Mouse (Mus musculus): ENCODE data around the gene Krt6b. TPM values are rescaled to one million over a fixed set of nuclear protein-coding genes. Genes with fewer than 3 reads are reported as not detected.
"Not testable (repeated sequence)": the region's sequence is repeated elsewhere in the genome, so short reads cannot be mapped to it uniquely, and the experiment has no call there.

Gene Krt6b
- polyA plus RNA-seq, 1 experiment from 2014 or later = not detected

DNA sequence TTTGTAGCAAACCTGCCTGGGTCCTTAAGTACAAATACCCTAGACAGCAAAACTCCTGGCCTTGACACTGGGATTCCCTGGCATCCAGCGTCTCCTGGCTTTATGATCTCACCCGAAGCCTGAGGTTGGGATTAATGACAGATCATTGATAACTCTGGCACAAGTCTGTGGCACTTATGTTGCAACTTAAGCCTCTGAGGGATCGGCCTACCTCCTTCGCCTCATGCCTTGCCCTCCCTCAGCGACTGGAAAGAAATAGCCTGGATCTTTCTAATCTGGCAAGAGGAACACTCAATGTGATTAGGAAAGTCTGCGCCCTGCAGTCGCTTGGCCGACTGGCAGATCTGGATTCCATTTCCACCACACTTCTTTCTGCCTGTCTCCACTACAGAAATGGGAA, 19.8 kb upstream of the Krt6b start:
- Histone ChIP-seq H3K4me3 (ENCODE audit: low read depth, low read length) (no peak overlapping the region), H3K4me2 (no peak overlapping the region), H3K4me1 (ENCODE audit: control insufficient read depth, insufficient read depth, low read length) (no peaks in the 10 kb centered on the region), H3K9ac (ENCODE audit: low read length) (no peak overlapping the region), H3K27ac (ENCODE audit: low read depth, low read length) (no peak overlapping the region), H3K27me3 (ENCODE audit: control insufficient read depth, insufficient read depth, low read length) (no peaks in the 10 kb centered on the region), H3K9me3 (ENCODE audit: control insufficient read depth, low read length) (no peaks in the 10 kb centered on the region), H3K36me3 (ENCODE audit: control insufficient read depth, insufficient read depth, low read length) (no peaks in the 10 kb centered on the region)
- no peak for DNase-seq (ENCODE audit: low spot score, missing footprints)
- WGBS = 86% methylated on average over 8 of the region's 8 CpGs
- no peak for ATAC-seq (ENCODE audit: low FRiP score)

- no peaks in the 10 kb centered on the region for H3K36me3 ChIP-seq (ENCODE audit: control insufficient read depth, insufficient read depth, low read length)
- no peak overlapping the region for H3K9ac ChIP-seq (ENCODE audit: low read length)
- DNase-seq (ENCODE audit: low spot score, missing footprints) (no peak), ATAC-seq (ENCODE audit: low FRiP score) (no peak)
- no peak overlapping the region for H3K27ac ChIP-seq (ENCODE audit: low read depth, low read length)
- no peak overlapping the region for H3K4me3 ChIP-seq (ENCODE audit: low read depth, low read length)
- H3K4me1 ChIP-seq (ENCODE audit: control insufficient read depth, insufficient read depth, low read length) = no peaks in the 10 kb centered on the region
- no peaks in the 10 kb centered on the region for H3K27me3 ChIP-seq (ENCODE audit: control insufficient read depth, insufficient read depth, low read length)
- WGBS = 61% methylated on average over 3 of the region's 3 CpGs
- H3K9me3 ChIP-seq (ENCODE audit: control insufficient read depth, low read length) = no peaks in the 10 kb centered on the region
- H3K4me2 ChIP-seq = no peak overlapping the region
Measured at GRCm38 (mm10) chr15:101699192-101699591, 19.1 kb upstream of the Krt6b start.

DNA sequence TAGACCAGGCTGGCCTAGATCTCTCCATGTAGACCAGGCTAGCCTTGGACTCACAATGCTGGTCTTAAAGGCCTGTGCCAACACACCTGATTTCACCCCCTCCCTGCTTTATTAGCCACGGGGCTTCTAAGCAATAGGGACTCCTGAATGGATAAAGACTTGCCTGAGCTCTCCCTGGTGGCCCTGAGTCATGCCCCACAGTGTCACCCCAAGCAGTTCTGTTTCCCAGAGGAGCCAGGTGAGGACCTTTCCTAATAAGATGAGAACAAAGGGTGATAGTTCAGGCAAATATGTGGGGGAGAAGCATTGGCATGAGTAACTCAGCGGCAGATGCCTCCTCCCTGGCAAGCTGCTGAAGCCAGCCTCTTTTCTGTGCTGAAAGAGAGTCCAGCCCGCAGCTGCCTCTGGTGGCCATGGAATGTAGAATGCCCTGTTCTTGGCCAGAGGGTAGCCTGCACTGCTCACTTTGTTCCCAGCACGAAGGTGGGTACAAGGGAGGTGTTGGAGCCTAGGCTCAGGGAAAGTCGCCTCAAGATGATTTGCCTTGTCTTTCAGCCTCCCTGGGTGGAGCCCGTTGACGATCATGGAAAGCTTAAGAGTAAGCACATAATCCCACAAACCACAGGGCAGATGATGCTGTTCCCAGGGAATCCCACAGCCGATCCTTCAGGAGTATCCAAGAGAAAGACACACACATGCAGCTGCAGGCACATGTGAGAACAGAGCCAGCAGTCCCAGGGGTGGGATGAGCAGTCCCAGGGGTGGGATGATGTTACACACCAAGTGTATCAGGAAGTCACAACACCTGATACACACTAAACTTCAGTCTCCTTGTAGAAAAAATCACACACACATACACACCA, 17.5 kb upstream of the Krt6b start:
- ATAC-seq (ENCODE audit: low FRiP score) (no peak), DNase-seq (ENCODE audit: low spot score, missing footprints) (no peak)
- Histone ChIP-seq H3K36me3 (ENCODE audit: control insufficient read depth, insufficient read depth, low read length) (no peaks in the 10 kb centered on the region), H3K9ac (ENCODE audit: low read length) (no peak overlapping the region), H3K27ac (ENCODE audit: low read depth, low read length) (no peak overlapping the region), H3K9me3 (ENCODE audit: control insufficient read depth, low read length) (no peaks in the 10 kb centered on the region), H3K4me3 (ENCODE audit: low read depth, low read length) (no peak overlapping the region), H3K27me3 (ENCODE audit: control insufficient read depth, insufficient read depth, low read length) (no peaks in the 10 kb centered on the region), H3K4me2 (no peak overlapping the region), H3K4me1 (ENCODE audit: control insufficient read depth, insufficient read depth, low read length) (no peaks in the 10 kb centered on the region)
- 66% methylated on average over 8 of the region's 8 CpGs for WGBS

- DNase-seq (ENCODE audit: low spot score, missing footprints) (no peak), ATAC-seq (ENCODE audit: low FRiP score) (no peak)
- Histone ChIP-seq H3K36me3 (ENCODE audit: control insufficient read depth, insufficient read depth, low read length) (no peaks in the 10 kb centered on the region), H3K27me3 (ENCODE audit: control insufficient read depth, insufficient read depth, low read length) (no peaks in the 10 kb centered on the region), H3K4me2 (no peak within 1 kb of the TSS), H3K4me3 (ENCODE audit: low read depth, low read length) (no peak within 1 kb of the TSS), H3K27ac (ENCODE audit: low read depth, low read length) (no peak within 1 kb of the TSS), H3K9ac (ENCODE audit: low read length) (no peak within 1 kb of the TSS), H3K4me1 (ENCODE audit: control insufficient read depth, insufficient read depth, low read length) (no peaks in the 10 kb centered on the region), H3K9me3 (ENCODE audit: control insufficient read depth, low read length) (no peaks in the 10 kb centered on the region)
- WGBS = 84% methylated on average over 5 of the region's 5 CpGs
Measured at GRCm38 (mm10) chr15:101694207-101694606, 14.1 kb upstream of the Krt6b start, which contains the start of gene Krt6a. Krt6a (minus strand) TSS chr15:101694307.

DNA sequence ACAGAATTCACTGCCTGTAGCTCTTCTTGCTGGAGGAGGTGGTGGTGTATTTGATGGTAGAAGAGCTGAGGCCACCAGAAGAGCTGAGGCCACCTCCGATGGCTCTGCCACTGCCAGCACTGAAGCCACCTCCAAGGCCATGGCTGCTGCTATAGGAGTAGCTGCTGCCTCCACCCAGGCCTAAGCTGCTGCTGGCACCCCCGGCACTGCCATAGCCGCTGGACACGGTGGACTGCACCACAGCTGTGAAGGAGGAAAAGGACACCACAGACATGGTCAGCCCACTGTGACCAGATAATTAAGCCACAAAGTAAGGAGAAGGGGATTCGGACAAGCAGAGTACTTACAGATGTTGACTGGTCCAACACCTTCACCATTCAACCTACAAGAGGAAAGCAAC, 10.4 kb upstream of the Krt6b start:
- DNase-seq (ENCODE audit: low spot score, missing footprints); ATAC-seq (ENCODE audit: low FRiP score); H3K9me3 ChIP-seq (ENCODE audit: control insufficient read depth, low read length); H3K36me3 ChIP-seq (ENCODE audit: control insufficient read depth, insufficient read depth, low read length); H3K4me2 ChIP-seq; H3K4me3 ChIP-seq (ENCODE audit: low read depth, low read length); H3K9ac ChIP-seq (ENCODE audit: low read length); H3K4me1 ChIP-seq (ENCODE audit: control insufficient read depth, insufficient read depth, low read length); H3K27ac ChIP-seq (ENCODE audit: low read depth, low read length); H3K27me3 ChIP-seq (ENCODE audit: control insufficient read depth, insufficient read depth, low read length): not testable (repeated sequence)
- WGBS = 90% methylated on average over 5 of the region's 5 CpGs

- H3K9me3 ChIP-seq (ENCODE audit: control insufficient read depth, low read length) = no peaks in the 10 kb centered on the region
- WGBS = 81% methylated on average over 2 of the region's 2 CpGs
Measured at GRCm38 (mm10) chr15:101688161-101688560, 8.1 kb upstream of the Krt6b start.

DNA sequence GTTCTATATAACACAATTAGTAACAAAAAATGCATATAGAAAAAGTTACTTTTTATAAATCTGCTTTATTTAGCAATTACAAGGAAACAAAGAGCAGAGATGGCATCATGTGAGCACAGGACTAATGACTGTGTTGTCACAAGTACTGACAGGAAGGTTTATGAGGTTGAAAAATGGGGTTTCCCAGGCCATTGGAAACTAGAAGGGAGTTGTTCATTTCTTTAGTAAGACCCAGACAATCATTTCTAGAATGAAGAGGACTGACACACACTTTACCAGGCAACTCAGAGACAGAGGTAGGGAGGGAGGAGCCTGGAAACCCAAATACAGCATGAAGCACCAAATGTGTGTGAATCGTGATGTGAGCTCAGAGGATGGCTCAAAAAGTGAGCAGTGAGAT, 4.1 kb downstream of the Krt6b start:
- ATAC-seq (ENCODE audit: low FRiP score) = no peak
- no peak overlapping the region for H3K4me2 ChIP-seq
- no peak overlapping the region for H3K4me3 ChIP-seq (ENCODE audit: low read depth, low read length)
- DNase-seq (ENCODE audit: low spot score, missing footprints) = no peak
- no peak overlapping the region for H3K9ac ChIP-seq (ENCODE audit: low read length)
- H3K9me3 ChIP-seq (ENCODE audit: control insufficient read depth, low read length) = no peaks in the 10 kb centered on the region
- no peak overlapping the region for H3K27ac ChIP-seq (ENCODE audit: low read depth, low read length)
- 78% methylated on average over 1 of the region's 1 CpGs for WGBS
- no peaks in the 10 kb centered on the region for H3K27me3 ChIP-seq (ENCODE audit: control insufficient read depth, insufficient read depth, low read length)
- H3K36me3 ChIP-seq (ENCODE audit: control insufficient read depth, insufficient read depth, low read length) = no peaks in the 10 kb centered on the region
- no peaks in the 10 kb centered on the region for H3K4me1 ChIP-seq (ENCODE audit: control insufficient read depth, insufficient read depth, low read length)

More at GRCm38 (mm10) chr15:101688161-101688560, 8.1 kb upstream of the Krt6b start:
- H3K4me1 ChIP-seq (ENCODE audit: control insufficient read depth, insufficient read depth, low read length) = no peaks in the 10 kb centered on the region
- ATAC-seq (ENCODE audit: low FRiP score) (no peak), DNase-seq (ENCODE audit: low spot score, missing footprints) (no peak)
- H3K27me3 ChIP-seq (ENCODE audit: control insufficient read depth, insufficient read depth, low read length) = no peaks in the 10 kb centered on the region
- H3K4me3 ChIP-seq (ENCODE audit: low read depth, low read length) = no peak overlapping the region
- no peaks in the 10 kb centered on the region for H3K36me3 ChIP-seq (ENCODE audit: control insufficient read depth, insufficient read depth, low read length)
- H3K4me2 ChIP-seq = no peak overlapping the region
- H3K27ac ChIP-seq (ENCODE audit: low read depth, low read length) = no peak overlapping the region
- no peak overlapping the region for H3K9ac ChIP-seq (ENCODE audit: low read length)

DNA sequence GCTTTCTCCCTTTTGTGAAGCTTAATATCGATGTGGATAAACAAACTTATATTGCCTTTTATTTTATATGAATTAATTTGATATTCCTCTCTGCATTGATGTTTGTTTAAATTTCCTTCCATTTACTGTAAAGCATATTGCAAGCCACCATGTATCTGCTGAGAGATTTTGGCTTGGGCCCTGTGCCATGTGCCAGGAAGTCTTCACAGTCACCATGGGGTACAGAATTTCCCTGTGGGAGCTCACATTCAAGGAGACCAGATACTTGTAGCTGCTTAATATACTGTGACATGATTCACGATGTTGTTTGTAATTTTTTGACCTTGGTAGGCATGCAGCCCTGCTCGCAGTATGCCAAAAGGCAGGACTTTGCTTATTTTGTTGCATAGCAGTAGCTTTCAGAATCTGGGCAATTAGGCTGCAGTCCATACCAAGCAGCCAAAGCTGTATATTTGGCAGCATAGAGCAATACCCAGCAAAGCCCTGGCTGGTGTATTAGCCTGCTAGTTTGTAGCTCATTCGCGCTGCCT, 27.3 kb downstream of the Krt6b start:
- H3K36me3 ChIP-seq (ENCODE audit: control insufficient read depth, insufficient read depth, low read length) = no peaks in the 10 kb centered on the region
- WGBS = 87% methylated on average over 5 of the region's 5 CpGs

GRCm38 (mm10) chr15:101647280-101647679, 32.8 kb downstream of the Krt6b start, which contains the start of gene Gm5478:
Gm5478 (minus strand) TSS chr15:101647380.
- ATAC-seq (ENCODE audit: low FRiP score) (no peak), DNase-seq (ENCODE audit: low spot score, missing footprints) (no peak)
- no peak within 1 kb of the TSS for H3K9ac ChIP-seq (ENCODE audit: low read length)
- H3K9me3 ChIP-seq (ENCODE audit: control insufficient read depth, low read length) = no peaks in the 10 kb centered on the region
- WGBS = 78% methylated on average over 3 of the region's 3 CpGs
- no peaks in the 10 kb centered on the region for H3K27me3 ChIP-seq (ENCODE audit: control insufficient read depth, insufficient read depth, low read length)
- H3K4me2 ChIP-seq = no peak within 1 kb of the TSS
- H3K4me3 ChIP-seq (ENCODE audit: low read depth, low read length) = no peak within 1 kb of the TSS
- H3K27ac ChIP-seq (ENCODE audit: low read depth, low read length) = no peak within 1 kb of the TSS
- no peaks in the 10 kb centered on the region for H3K36me3 ChIP-seq (ENCODE audit: control insufficient read depth, insufficient read depth, low read length)
- no peaks in the 10 kb centered on the region for H3K4me1 ChIP-seq (ENCODE audit: control insufficient read depth, insufficient read depth, low read length)

More for the DNA sequence above, 27.3 kb downstream of the Krt6b start:
- Histone ChIP-seq H3K4me2 (no peak overlapping the region), H3K9me3 (ENCODE audit: control insufficient read depth, low read length) (no peaks in the 10 kb centered on the region), H3K27ac (ENCODE audit: low read depth, low read length) (no peak overlapping the region), H3K4me1 (ENCODE audit: control insufficient read depth, insufficient read depth, low read length) (no peaks in the 10 kb centered on the region), H3K9ac (ENCODE audit: low read length) (no peak overlapping the region), H3K27me3 (ENCODE audit: control insufficient read depth, insufficient read depth, low read length) (no peaks in the 10 kb centered on the region), H3K4me3 (ENCODE audit: low read depth, low read length) (no peak overlapping the region)
- ATAC-seq (ENCODE audit: low FRiP score) (no peak), DNase-seq (ENCODE audit: low spot score, missing footprints) (no peak)

Data from midbrain, embryonic 11.5 days (tissue).